Mouse (Mus musculus) small intestine, adult 2 months (tissue): ENCODE measurements around the gene Rabep2. TPM values are rescaled to one million over a fixed set of nuclear protein-coding genes. Genes with fewer than 3 reads are reported as not detected.
A peak's percentile ranks its signal among the peaks of the same experiment; 100 is the strongest.

Source experiments
- H3K27ac ChIP-seq: fragments of 200-500 bp; 2 replicates; pipeline ENCODE4 v1.5.1; 2012; ENCODE audit warnings: low read depth, low read length, control low read depth, inconsistent platforms; ENCODE audit not compliant: insufficient read depth
- H3K27me3 ChIP-seq: fragments of 200-500 bp; 2 replicates; pipeline ENCODE4 v1.6.1; 2012; ENCODE audit warnings: mild to moderate bottlenecking, moderate library complexity, low read length, inconsistent platforms; ENCODE audit not compliant: control insufficient read depth, insufficient read depth
- H3K36me3 ChIP-seq: fragments of 200-500 bp; 2 replicates; pipeline ENCODE4 v1.6.1; 2012; ENCODE audit warnings: mild to moderate bottlenecking, low read length, control low read depth, inconsistent platforms; ENCODE audit not compliant: control insufficient read depth, insufficient read depth
- H3K4me1 ChIP-seq: fragments of 200-500 bp; 2 replicates; pipeline ENCODE4 v1.6.1; 2012; ENCODE audit warnings: low read length, inconsistent platforms, mixed read lengths; ENCODE audit not compliant: control insufficient read depth, insufficient read depth, insufficient read length
- H3K4me3 ChIP-seq: fragments of 200-500 bp; 2 replicates; pipeline ENCODE4 v1.5.1; 2012; ENCODE audit warnings: low read depth, mild to moderate bottlenecking, control low read depth, inconsistent platforms, low read length, moderate library complexity
- CTCF ChIP-seq: fragments of 200-500 bp; IDR thresholded peaks from 2 replicates; pipeline ENCODE4 v1.5.1; 2012; ENCODE audit warnings: low read depth, mild to moderate bottlenecking, control low read depth, inconsistent platforms, low read length, moderate library complexity, mixed read lengths; ENCODE audit not compliant: insufficient replicate concordance, insufficient read length; ENCODE audit errors: extremely low read depth
- POLR2A ChIP-seq: fragments of 200-500 bp; IDR thresholded peaks from 2 replicates; pipeline ENCODE4 v1.6.1; 2012; ENCODE audit warnings: low read depth, mild to moderate bottlenecking, control low read depth, inconsistent platforms, low read length, moderate library complexity
- WGBS: fragments of 180-500 bp; shearing (Covaris S2); methylation state at CpG from one replicate; pipeline ENCODE4 v1.1.7; 2018; 5-methylcytosine and 5-hydroxymethylcytosine counted together
- polyA plus RNA-seq: library from polyadenylated mRNA; depleted of rRNA; stranded (reverse); fragments of >200 nt; gene quantifications from 2 replicates; pipeline ENCODE4 v1.2.3, GENCODE M21; 2012

Rabep2 gene
- polyA plus RNA-seq, 1 experiment: 20.3 TPM

DNA sequence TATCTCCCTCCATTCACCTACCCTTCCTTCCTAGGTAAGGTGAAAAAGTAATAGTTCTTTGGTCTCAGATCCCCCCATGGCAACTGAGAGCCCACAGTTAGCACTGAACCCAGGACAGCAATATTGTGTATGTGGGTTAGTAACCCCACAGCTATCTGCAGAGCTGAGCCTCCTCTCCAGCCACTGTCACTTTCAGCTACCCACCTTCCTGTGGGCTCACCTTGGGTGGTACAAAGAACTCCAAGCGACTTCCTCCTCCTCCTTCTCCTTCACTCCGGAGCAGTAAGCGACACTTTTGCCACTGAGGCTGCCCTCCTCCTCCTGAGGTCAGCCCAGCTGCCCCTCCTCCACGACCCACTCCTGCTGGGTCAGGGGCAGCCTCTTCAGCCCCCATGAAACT lies 43.3 kb downstream of the Rabep2 start:
- 0 out of 2 replicates have a peak overlapping the region, but pooled peaks have one; percentile 11 for H3K4me3 ChIP-seq
- no peaks in the 10 kb centered on the region for H3K27me3 ChIP-seq
- H3K4me1 ChIP-seq: peaks cover 11% of the 10 kb centered on the region
- H3K27ac ChIP-seq: peak overlapping the region; percentile 32; the same call in 1 of the 2 replicates
- WGBS: 82% methylated on average over 4 of the region's 4 CpGs
- TF ChIP-seq POLR2A (no peak), CTCF (no peak)
- peaks cover 45% of the 10 kb centered on the region for H3K36me3 ChIP-seq

DNA sequence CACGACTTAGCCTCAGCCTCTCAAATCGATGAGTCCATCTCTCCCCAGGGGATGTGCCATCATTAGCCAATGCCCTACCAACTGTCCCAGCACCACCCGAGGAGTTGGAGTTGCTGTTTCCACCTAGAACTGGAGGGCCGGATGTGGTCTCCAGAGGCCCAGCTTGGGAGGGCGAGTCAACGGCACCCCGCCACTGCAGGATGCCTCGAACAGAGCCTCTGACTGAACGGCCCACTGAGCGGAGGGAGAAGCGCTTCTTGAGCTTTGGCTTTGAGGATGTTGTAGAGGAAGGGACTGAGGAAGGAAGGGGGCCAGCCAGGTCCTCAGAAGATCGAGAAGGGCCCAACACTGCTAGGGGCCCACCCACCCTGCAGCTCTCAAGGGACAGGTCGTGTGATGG lies 43.7 kb downstream of the Rabep2 start:
- 78% methylated on average over 13 of the region's 13 CpGs for WGBS
- peak overlapping the region; percentile 11; the same call in 1 of the 2 replicates for H3K4me3 ChIP-seq
- TF ChIP-seq POLR2A (no peak), CTCF (no peak)
- H3K27ac ChIP-seq: peak overlapping the region; percentile 32
- peaks cover 41% of the 10 kb centered on the region for H3K36me3 ChIP-seq
- no peaks in the 10 kb centered on the region for H3K27me3 ChIP-seq
- H3K4me1 ChIP-seq: peaks cover 11% of the 10 kb centered on the region

DNA sequence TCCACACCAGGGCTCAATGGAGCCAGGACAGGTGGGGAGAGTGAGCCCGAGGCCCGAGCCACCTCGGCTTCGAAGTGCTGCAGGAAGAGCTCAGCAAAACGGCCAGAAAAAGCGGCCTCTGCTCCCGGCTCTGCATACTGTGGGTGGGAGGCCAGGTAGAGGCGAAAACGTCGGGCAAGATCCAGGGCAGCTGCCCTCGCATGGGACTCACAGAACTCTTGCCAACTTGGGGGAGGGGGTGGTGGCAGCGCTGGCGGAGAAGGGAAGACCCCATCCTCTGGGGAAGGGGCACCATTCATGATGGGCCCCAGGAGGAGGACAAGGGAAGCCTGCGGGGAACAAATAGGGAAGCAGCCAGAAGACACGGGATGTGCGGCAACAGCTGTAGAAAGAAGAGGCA lies 44.2 kb downstream of the Rabep2 start:
- H3K4me3 ChIP-seq: peak overlapping the region; percentile 11; the same call in 1 of the 2 replicates
- H3K27me3 ChIP-seq: no peaks in the 10 kb centered on the region
- H3K27ac ChIP-seq: peak overlapping the region; percentile 32; the same call in 1 of the 2 replicates
- peaks cover 11% of the 10 kb centered on the region for H3K4me1 ChIP-seq
- WGBS: 77% methylated on average over 16 of the region's 16 CpGs
- TF ChIP-seq POLR2A (no peak), CTCF (no peak)
- peaks cover 37% of the 10 kb centered on the region for H3K36me3 ChIP-seq

DNA sequence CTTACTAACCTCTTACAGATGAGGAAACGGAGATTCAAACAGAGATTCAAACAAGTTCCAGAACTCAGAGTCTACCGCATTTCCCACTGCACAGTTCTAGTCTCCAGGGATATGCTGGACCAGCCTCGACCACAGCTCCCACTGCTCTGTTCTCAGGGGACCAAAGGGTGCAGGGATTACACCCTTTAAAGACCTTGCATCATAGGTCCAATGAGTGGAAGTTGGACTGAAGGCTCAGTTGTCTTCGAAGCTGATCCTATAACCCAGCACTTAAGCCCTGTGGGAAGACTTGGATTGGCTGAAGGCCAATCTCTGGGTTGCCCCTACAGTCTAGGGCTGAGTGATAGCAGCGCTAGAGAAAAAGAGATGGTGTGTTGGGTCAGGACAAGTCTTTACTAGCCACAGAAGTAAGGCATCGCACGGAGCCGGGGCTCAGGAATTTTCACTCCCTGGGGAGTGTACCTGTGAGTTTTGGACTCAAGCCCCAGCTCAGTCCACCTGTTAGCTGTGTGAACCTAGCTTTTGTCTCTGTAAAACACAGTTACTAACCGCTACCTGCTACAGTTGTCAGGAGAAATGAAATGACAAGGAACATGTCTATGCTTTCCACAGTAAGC lies 45.0 kb downstream of the Rabep2 start:
- Histone ChIP-seq H3K36me3 (peaks cover 29% of the 10 kb centered on the region), H3K27me3 (no peaks in the 10 kb centered on the region), H3K4me1 (peaks cover 11% of the 10 kb centered on the region), H3K27ac (no peak overlapping the region), H3K4me3 (no peak overlapping the region; the same call in 1 of the 2 replicates)
- WGBS: 66% methylated on average over 9 of the region's 9 CpGs
- TF ChIP-seq POLR2A (no peak), CTCF (no peak)

DNA sequence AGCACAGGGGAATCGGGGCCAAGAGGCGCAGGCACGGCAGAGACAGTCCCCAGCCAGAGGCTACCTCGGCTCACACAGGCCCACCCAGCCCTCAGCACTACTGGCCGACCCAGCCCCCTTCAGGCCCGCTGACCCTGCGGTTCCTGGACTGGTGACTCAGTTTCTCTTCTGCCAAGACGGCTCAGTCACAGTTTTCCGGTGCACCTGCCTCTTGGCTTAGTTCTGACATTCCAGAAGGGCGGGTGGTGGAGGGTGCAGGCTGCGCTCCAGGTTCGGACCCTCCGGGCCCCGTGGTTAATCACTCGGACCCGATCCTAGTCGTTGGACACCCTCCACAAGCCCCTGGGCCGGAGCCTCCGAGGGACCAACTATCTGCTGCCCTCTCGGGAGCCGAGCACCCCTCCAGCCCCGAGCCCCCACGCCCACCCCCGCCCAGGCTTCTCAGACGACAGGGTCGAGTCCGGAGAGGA lies 46.0 kb downstream of the Rabep2 start:
- Histone ChIP-seq H3K4me1 (peaks cover 11% of the 10 kb centered on the region), H3K36me3 (peaks cover 21% of the 10 kb centered on the region; the same call in 1 of the 2 replicates), H3K27ac (no peak overlapping the region), H3K27me3 (no peaks in the 10 kb centered on the region), H3K4me3 (peak overlapping the region; percentile 80)
- no peak for TF ChIP-seq POLR2A
- no peak for TF ChIP-seq CTCF
- WGBS: under 1% methylated on average over 27 of the region's 27 CpGs

DNA sequence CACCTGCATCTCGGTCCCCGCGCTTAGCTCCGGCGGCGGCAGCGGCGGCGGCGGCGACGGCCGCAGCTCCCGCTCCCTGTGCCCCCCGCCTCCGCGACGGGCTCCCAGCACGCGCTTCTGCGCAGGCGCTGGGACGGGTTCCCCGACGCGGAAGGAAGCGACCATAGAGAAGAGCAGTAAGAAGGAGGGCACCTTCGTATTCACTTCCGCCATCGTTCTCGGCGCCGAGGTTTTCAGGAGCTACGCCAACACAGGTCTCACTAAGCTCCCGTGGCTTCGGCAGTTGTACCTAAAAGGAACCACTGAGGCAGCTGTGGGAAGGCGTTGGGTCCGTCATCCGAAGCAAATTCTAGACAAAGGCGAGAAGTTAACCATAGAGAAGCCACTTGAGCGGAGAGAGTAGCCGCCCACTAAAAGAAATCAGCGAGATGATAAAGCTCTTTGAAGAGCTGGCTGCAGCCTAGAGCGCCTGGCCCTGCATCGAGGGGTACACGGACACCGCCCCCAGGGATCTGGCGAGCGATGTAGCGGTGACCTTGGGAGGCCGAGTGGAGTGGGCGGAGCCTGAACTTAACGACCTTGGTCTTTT lies 46.5 kb downstream of the Rabep2 start, which contains the start of gene Sh2b1:
Sh2b1 (minus strand) TSS at position 432 of the 589 bp plus-strand sequence.
- peak; percentile 65; the same call in 1 of the 2 replicates for TF ChIP-seq POLR2A
- peak; percentile 31; the same call in 1 of the 2 replicates for TF ChIP-seq CTCF
- Histone ChIP-seq H3K27ac (peak within 1 kb of the TSS; percentile 97), H3K27me3 (no peaks in the 10 kb centered on the region), H3K36me3 (peaks cover 18% of the 10 kb centered on the region; the same call in 1 of the 2 replicates), H3K4me1 (peaks cover 11% of the 10 kb centered on the region), H3K4me3 (peak within 1 kb of the TSS; percentile 80)
- 1% methylated on average over 53 of the region's 53 CpGs for WGBS

DNA sequence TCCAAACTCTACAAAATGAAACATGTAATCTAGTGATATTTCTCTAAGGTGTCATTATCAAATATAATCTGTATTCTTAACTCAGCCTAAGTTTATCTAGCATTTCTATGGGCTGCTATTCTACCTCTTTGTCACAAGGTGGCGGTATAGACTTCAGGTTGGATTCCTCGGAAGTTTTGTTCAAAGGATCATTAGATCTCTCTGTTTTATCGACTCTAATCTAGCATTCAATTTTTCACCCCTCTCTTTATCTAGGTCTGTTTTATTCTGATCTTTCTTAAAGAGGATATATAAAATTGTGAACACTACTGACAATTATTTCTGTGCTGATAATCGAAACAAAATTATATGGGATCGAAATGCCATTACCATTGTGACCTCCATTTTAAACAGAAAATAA lies 53.1 kb downstream of the Rabep2 start:
- H3K4me1 ChIP-seq: no peaks in the 10 kb centered on the region; the same call in 1 of the 2 replicates
- no peak overlapping the region for H3K4me3 ChIP-seq
- 16% methylated on average over 5 of the region's 5 CpGs for WGBS
- no peaks in the 10 kb centered on the region for H3K36me3 ChIP-seq
- no peak overlapping the region for H3K27ac ChIP-seq
- H3K27me3 ChIP-seq: no peaks in the 10 kb centered on the region
- TF ChIP-seq CTCF (no peak), POLR2A (no peak)
